Mouse (Mus musculus) gonadal fat pad, adult 2 months (tissue): ENCODE data around the gene AI987944. TPM values are rescaled to one million over a fixed set of nuclear protein-coding genes. Genes with fewer than 3 reads are reported as not detected.

ENCODE experiments used
- DNase-seq: peaks from one replicate; pipeline ENCODE4 v3.0.0-alpha.2; 2012; ENCODE audit warnings: low read depth
- polyA plus RNA-seq: library from polyadenylated mRNA; depleted of rRNA; stranded (reverse); fragments of >200 nt; gene quantifications from 2 replicates; pipeline ENCODE4 v1.2.3, GENCODE M21; 2012; rRNA removed

AI987944 gene
- polyA plus RNA-seq = 4.6 and 5.2 TPM in 2 replicates

DNA sequence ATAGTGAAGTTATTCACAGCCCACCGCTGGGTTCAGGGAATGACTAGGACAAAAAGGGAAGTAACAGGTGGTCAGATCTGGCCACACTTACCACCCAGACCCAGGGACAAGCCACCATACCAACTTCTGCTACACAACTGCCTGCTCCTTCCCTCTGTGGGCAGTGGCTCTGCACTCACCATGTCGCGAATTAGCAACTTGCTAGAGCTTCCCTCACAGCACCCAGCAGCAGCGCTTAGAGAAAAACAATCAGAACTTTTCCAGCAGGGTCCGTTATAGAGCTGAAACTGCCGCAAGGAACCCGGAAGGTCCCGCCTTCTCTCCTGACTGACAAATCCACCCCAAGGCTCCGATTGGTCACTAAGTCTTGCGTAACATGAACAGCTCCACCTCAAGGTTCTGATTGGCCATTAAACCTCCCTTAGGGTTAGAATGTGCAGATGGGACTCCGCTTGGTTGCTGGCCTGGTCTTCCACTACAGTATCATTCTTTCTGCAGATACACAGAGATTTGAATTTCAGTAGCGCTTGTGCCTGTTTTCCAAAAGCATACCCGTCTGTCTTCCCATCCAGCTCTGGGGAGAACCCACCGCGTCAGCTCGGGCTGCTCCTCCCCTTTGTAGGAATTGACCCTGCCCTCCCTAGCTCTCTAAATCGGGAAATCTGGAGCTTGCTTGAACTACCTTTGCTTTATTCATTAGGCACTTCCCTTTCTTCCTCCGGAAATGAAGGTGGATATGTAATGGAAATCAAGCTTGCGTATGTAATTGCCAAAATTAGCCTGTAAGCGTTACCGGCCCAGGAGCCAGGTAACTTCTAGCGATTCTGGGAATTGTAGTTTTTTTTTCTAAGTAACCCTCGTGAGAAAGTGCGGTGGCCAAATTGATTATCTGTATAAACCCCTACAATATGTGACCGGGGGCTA is at the start of gene AI987944:
TSS of gene AI987944 (minus strand) at position 332 of the 924 bp plus-strand sequence.
- peak; percentile 63 for DNase-seq

DNA sequence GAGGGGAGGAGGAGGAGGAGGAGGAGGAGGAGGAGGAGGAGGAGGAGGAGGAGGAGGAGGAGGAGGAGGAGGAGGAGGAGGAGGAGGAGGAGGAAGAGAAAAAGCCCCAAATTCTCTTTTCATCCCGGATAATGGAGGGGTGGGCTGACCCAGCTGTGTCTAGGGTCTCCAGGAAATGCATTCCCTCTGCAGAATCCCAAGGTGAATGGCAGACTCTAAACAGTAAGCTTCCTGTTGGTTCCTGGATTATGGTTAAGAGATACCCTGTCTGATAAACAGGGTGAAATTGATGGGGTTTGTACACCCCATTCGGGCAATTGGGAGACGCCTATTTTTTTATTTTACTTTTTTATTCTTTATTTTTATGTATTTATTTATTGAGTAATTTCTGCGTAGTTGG is 951 bp upstream of the AI987944 start:
- DNase-seq = no peak

Other genes with a start within 250 kb of the AI987944 start
- not detected in 2 replicates for gene Gm5592, start 239.5 kb downstream of the AI987944 start, polyA plus RNA-seq
- gene Vmn2r57, start 55.3 kb upstream of the AI987944 start, polyA plus RNA-seq = 0.18 and 0.24 TPM in 2 replicates
- 0.14 and 0.15 TPM in 2 replicates for gene Gm20449, start 106.0 kb upstream of the AI987944 start, polyA plus RNA-seq
- 6.8 and 8.7 TPM in 2 replicates for gene AW146154, start 106.5 kb upstream of the AI987944 start, polyA plus RNA-seq
- gene Gm6871, start 180.3 kb upstream of the AI987944 start, polyA plus RNA-seq = 0.70 and 0.81 TPM in 2 replicates
- 4.8 and 7.2 TPM in 2 replicates for gene 2610021A01Rik, start 205.9 kb upstream of the AI987944 start, polyA plus RNA-seq
- gene Zfp788, start 239.8 kb upstream of the AI987944 start, polyA plus RNA-seq = 2.0 and 2.2 TPM in 2 replicates